Mouse (Mus musculus) cerebellum, adult 2 months (tissue): ENCODE results near the gene Tnfsfm13.

Experiments
- CTCF ChIP-seq: fragments of 200-500 bp; IDR thresholded peaks from 2 replicates; pipeline ENCODE4 v1.5.1; 2011; ENCODE audit warnings: low read depth, mild to moderate bottlenecking, control low read depth, low read length, moderate library complexity, borderline replicate concordance; ENCODE audit not compliant: insufficient read depth
- POLR2A ChIP-seq: fragments of 200-500 bp; IDR thresholded peaks from 2 replicates; pipeline ENCODE4 v1.6.1; 2011; ENCODE audit warnings: low read length, control low read depth, borderline replicate concordance; ENCODE audit not compliant: insufficient read depth

DNA sequence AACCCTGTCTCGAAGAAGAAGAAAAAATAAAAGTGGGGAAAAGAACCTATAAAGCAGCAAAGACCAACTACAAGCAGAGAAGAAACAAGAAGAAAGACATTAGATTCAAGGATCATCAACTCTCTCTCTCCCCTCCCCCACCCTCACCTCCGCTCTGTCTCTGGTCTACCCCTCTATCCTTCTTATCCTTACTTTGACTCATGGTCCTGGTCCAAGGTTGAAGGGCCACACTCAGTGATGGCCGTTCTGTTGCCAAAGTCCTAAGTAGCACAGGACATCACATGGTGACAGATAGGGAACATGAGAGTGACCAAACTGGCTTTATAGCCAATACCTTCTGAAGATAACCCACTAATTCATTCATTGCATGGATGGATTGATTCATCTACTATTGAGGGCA, 1.5 kb upstream of the Tnfsfm13 start:
- TF ChIP-seq CTCF, result no peak
- no peak for TF ChIP-seq POLR2A
